Comparison of ENCODE assay signal across 27 mouse cellular contexts in genomic region chr2:148017782-148018690, GRCm38 (mm10). TPM values are rescaled to one million over a fixed set of nuclear protein-coding genes. Genes with fewer than 3 reads are reported as not detected.
DNase-seq lines count a peak whose midpoint lies in the region; ATAC-seq lines count a peak whose summit lies in the region.
"Had no signal": no experiment of that assay in that cellular context is flagged by ENCODE, and none has a peak within 500 bp of the region (broad histone marks: within the 10 kb centered on the region; RNA-seq: fewer than 3 reads in every experiment).

No protein-coding gene starts in this region.

- H3K36me3 ChIP-seq in lung, embryonic 16.5 days (ENCODE audit: control insufficient read depth, insufficient read depth, low read length) = no peaks in the 10 kb centered on the region
- H3K36me3 ChIP-seq in forebrain, embryonic 13.5 days (ENCODE audit: poor library complexity, severe bottlenecking) = no peaks in the 10 kb centered on the region
- H3K36me3 ChIP-seq: embryonic facial prominence, embryonic 15.5 days; forebrain, embryonic 10.5 days; forebrain, embryonic 15.5 days; G1E; heart, embryonic 15.5 days; hindbrain, embryonic 10.5 days had no signal

- DNase-seq in heart, adult 11 months = peak; percentile 60
- DNase-seq in heart, postnatal 10 days = no peak
- peak; percentile 80 to 90 for DNase-seq in lung, adult 18-20 months
- DNase-seq in lung, postnatal 25 days (ENCODE audit: low spot score) = peak; percentile 91
- DNase-seq in left cerebral cortex, postnatal 25 days (ENCODE audit: low spot score in 2 of 2) = no peak
- DNase-seq in thymus, postnatal 25 days = no peak
- DNase-seq: adrenal gland, postnatal 10 days; B cell, adult 2 months; cerebellum, adult 11 months; cerebellum, postnatal 10 days; embryo, embryonic 11 days; heart, adult 2 months had no signal

- H3K4me2 ChIP-seq in lung, embryonic 16.5 days (ENCODE audit: low read depth, low read length) = peak overlapping the region; percentile 41; the same call in 1 of the 2 replicates
- no peak overlapping the region for H3K4me2 ChIP-seq in forebrain, embryonic 13.5 days
- H3K4me2 ChIP-seq: embryonic facial prominence, embryonic 15.5 days; forebrain, embryonic 15.5 days; heart, embryonic 11.5 days; heart, embryonic 15.5 days; hindbrain, embryonic 14.5 days had no signal

- WGBS in lung, embryonic 16.5 days = 51% methylated on average over 8 of the region's 8 CpGs
- WGBS in forebrain, embryonic 13.5 days = 83% methylated on average over 8 of the region's 8 CpGs

- no peak overlapping the region; the same call in 1 of the 2 replicates for H3K9ac ChIP-seq in lung, embryonic 16.5 days (ENCODE audit: low read length)
- no peak overlapping the region for H3K9ac ChIP-seq in forebrain, embryonic 13.5 days
- H3K9ac ChIP-seq: embryonic facial prominence, embryonic 15.5 days; forebrain, embryonic 15.5 days; heart, embryonic 15.5 days; hindbrain, embryonic 14.5 days had no signal

- intact Hi-C loops in heart, postnatal 10 days (cut with DNase I) = no loop called here
- intact Hi-C loops in left cerebral cortex, postnatal 25 days (cut with DNase I) = no loop called here

- no peak overlapping the region for H3K4me3 ChIP-seq in lung, embryonic 16.5 days (ENCODE audit: low read length)
- H3K4me3 ChIP-seq in forebrain, embryonic 13.5 days = no peak overlapping the region
- H3K4me3 ChIP-seq: embryonic facial prominence, embryonic 15.5 days; erythroblast, embryonic 14.5 days; forebrain, embryonic 10.5 days; forebrain, embryonic 15.5 days; heart, adult 2 months; heart, embryonic 15.5 days; hindbrain, embryonic 10.5 days had no signal

- peaks cover 7% of the 10 kb centered on the region; the same call in 1 of the 2 replicates for H3K4me1 ChIP-seq in lung, embryonic 16.5 days (replicated peaks; ENCODE audit: control insufficient read depth, insufficient read depth, low read length)
- no peaks in the 10 kb centered on the region for H3K4me1 ChIP-seq in forebrain, embryonic 13.5 days
- H3K4me1 ChIP-seq: embryonic facial prominence, embryonic 15.5 days; heart, embryonic 15.5 days had no signal

- no peaks in the 10 kb centered on the region for H3K9me3 ChIP-seq in lung, embryonic 16.5 days (ENCODE audit: control insufficient read depth, low read length)
- H3K9me3 ChIP-seq in forebrain, embryonic 13.5 days (replicated peaks) = no peaks in the 10 kb centered on the region
- H3K9me3 ChIP-seq: embryonic facial prominence, embryonic 15.5 days; forebrain, embryonic 10.5 days; forebrain, embryonic 15.5 days; heart, embryonic 15.5 days; hindbrain, embryonic 10.5 days had no signal

- 0 out of 2 replicates have a peak, but pooled peaks cover 2% of the 10 kb centered on the region for H3K27me3 ChIP-seq in lung, embryonic 16.5 days (ENCODE audit: control insufficient read depth, insufficient read depth, low read depth, low read length)
- H3K27me3 ChIP-seq in forebrain, embryonic 13.5 days = peaks cover 67% of the 10 kb centered on the region

- ATAC-seq in lung, embryonic 16.5 days (ENCODE audit: low read depth) = peak; percentile 94
- ATAC-seq in forebrain, embryonic 13.5 days = no peak
- ATAC-seq: CD4-positive, CD25-positive, alpha-beta regulatory T cell, adult 4 months; forebrain, embryonic 15.5 days had no signal

- peak overlapping the region; percentile 94 for H3K27ac ChIP-seq in lung, embryonic 16.5 days (ENCODE audit: low read length)
- no peak overlapping the region for H3K27ac ChIP-seq in forebrain, embryonic 13.5 days
- H3K27ac ChIP-seq: embryonic facial prominence, embryonic 15.5 days; forebrain, embryonic 10.5 days; forebrain, embryonic 15.5 days; heart, adult 2 months; heart, embryonic 15.5 days; hindbrain, embryonic 10.5 days; hindbrain, embryonic 14.5 days had no signal

RNA-seq across cellular contexts. Expression of gene Foxa2, which starts 28.7 kb away (rescaled TPM):
- not detected for total RNA-seq in heart, postnatal 10 days (2021)
- polyA plus RNA-seq in lung, embryonic 16.5 days (2015; fragmentation: Nextera tagmentation; extraction: Ambion mirVana) = 32.6 and 38.1 TPM in 2 replicates
- not detected for total RNA-seq in left cerebral cortex, postnatal 25 days (2021)
- 0.13 and 0.19 TPM in 2 replicates for polyA plus RNA-seq in forebrain, embryonic 13.5 days (2015; fragmentation: Nextera tagmentation; extraction: Ambion mirVana)
- total RNA-seq: gastrocnemius, adult 8-10 months; gastrocnemius, postnatal 4 days; heart, adult 2 months; heart, postnatal 25 days had no signal
- polyA plus RNA-seq: CD4-positive, CD25-positive, alpha-beta regulatory T cell, adult 4 months; erythroblast, embryonic 14.5 days; forebrain, embryonic 15.5 days; G1E had no signal

Comparison
In these comparisons a context has a peak if more than half of its experiments do, and no peak if none do; other contexts are left out.
1. DNase-seq: peak in heart, adult 11 months (single experiment), lung, adult 18-20 months (2 of 2) and lung, postnatal 25 days (single experiment); none in heart, postnatal 10 days (0 of 2), left cerebral cortex, postnatal 25 days (0 of 2) and thymus, postnatal 25 days (single experiment).